Mouse (Mus musculus) cortical plate, adult 2 months (tissue): ENCODE results near the gene Taf1c.

Source experiments
- CTCF ChIP-seq: fragments of 200-500 bp; IDR thresholded peaks from 2 replicates; pipeline ENCODE4 v1.5.1; 2011; ENCODE audit warnings: mild to moderate bottlenecking, control low read depth, low read length; ENCODE audit not compliant: insufficient read depth; ENCODE audit errors: extremely low read depth
- POLR2A ChIP-seq: fragments of 200-500 bp; IDR thresholded peaks from 2 replicates; pipeline ENCODE4 v1.6.1; 2011; ENCODE audit warnings: mild to moderate bottlenecking, low read length, control low read depth; ENCODE audit not compliant: insufficient read depth; ENCODE audit errors: extremely low read depth

DNA sequence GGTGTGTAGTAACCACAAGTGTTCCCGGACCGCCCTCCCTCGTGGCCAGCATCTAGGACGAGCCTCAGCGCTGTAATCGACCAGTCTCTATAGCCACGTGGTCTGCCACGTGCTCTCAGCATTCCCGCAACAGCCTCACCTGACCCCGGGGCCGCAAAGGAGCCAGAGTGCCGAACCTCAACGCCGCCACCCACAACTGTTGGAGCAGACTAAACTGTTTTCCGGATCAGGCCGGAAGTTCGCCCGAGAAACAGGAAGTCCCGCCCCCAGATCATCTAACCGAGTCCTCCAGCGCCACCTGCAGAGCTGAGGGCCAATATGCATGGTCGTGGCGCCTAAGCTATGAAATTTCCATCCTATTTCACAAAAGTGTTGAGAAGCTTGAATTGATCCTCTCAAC, at the start of gene Taf1c:
- TF ChIP-seq CTCF: peak; percentile 71
- peak; percentile 67; the same call in 1 of the 2 replicates for TF ChIP-seq POLR2A
